Mouse (Mus musculus) brain, embryonic 18.5 days (tissue): ENCODE measurements around the gene Pwp2.
"Not testable (repeated sequence)": the region's sequence is repeated elsewhere in the genome, so short reads cannot be mapped to it uniquely, and the experiment has no call there.

ENCODE experiments used
- DNase-seq: peaks from one replicate; pipeline ENCODE4 v3.0.0-alpha.2; 2012; ENCODE audit warnings: low read depth, low spot score

Pwp2 gene

DNA sequence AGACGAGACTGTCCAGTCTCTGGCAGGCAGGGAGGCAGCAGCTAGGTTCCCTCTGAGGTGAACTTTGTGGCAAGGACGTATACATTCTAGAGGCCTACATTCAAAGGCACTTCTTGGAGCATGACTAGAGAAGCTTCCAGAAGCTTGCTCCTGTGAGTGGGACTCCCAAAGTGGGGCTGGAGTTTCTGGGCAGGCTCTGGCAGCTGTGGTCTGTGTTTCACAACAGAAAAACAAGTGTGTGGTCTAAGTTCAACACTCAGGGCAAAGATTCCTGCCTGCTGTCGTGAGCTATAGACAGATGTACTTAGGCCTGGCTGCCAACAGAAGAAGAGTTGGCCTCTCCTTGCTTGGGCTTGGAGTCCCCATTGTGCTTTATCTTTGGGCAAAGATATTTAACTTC lies 44.1 kb downstream of the Pwp2 start:
- no peak for DNase-seq

- no peak for DNase-seq
Measured at GRCm38 (mm10) chr10:78140251-78140600, 44.7 kb downstream of the Pwp2 start.

- DNase-seq: no peak
Measured at GRCm38 (mm10) chr10:78139572-78140250, 45.2 kb downstream of the Pwp2 start.

- no peak for DNase-seq
Measured at GRCm38 (mm10) chr10:78138812-78139523, 46.0 kb downstream of the Pwp2 start.

DNA sequence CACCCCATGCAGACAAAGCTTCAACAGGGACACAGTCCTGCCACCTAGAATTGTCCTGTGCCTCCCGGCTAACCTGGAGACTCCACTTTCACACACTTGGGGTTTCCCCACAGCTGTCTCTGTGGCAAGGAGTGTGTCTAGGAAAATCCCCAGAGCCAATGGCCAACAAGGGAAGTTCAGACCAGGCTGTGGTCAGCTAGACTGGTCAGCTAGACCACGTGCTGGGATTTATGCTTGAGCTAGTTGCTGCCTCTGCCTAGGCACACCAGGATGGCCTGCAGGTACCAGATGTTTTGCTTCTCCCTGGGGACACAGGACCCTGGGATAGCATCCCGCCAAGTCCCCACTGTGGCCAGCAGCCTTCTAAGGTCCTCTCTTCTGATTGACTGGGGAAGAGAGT lies 47.8 kb downstream of the Pwp2 start:
- DNase-seq: no peak

GRCm38 (mm10) chr10:78135947-78136346 lies 49.0 kb downstream of the Pwp2 start:
- DNase-seq: no peak

DNA sequence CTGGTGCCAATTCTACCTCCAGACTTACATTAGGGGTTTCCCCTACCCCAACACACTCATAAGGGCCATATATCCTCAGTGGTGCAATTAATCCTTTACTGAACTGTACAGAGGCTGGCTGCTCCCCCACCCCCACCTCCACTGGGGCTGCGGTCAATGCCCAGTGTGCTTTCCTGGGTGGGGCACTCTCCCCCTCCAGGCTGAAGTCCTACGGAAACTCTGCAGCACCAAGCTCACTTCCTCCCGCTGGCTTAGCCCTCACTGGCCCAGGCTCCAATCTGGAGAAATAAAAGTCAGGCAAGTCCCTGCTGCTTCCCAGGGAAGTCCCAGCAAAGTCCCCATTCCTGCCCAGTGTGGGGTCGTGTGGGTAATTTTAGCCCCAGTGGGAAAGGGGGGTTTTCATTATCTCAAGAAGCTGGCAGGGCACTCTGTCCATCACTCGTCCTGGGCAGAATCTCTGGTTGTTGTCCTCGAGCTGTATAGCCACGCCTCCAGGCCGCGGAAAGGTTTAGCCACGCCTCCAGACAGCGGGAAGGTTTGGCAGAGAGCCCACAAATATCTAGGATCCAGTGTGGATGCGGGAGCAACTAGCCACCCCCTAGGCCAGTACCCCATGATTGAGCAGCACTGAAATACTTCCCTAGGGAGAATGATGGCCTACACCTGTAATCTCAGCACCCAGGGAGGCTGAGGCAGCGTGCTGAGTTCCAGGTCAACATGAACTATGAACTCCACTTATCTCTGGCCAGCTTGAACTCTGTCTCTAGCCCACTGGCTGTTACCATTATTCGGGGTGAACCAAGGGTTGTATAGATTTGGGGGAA lies 49.8 kb downstream of the Pwp2 start:
- no peak for DNase-seq

- DNase-seq: no peak
Measured at GRCm38 (mm10) chr10:78134400-78134799, 50.5 kb downstream of the Pwp2 start.

DNA sequence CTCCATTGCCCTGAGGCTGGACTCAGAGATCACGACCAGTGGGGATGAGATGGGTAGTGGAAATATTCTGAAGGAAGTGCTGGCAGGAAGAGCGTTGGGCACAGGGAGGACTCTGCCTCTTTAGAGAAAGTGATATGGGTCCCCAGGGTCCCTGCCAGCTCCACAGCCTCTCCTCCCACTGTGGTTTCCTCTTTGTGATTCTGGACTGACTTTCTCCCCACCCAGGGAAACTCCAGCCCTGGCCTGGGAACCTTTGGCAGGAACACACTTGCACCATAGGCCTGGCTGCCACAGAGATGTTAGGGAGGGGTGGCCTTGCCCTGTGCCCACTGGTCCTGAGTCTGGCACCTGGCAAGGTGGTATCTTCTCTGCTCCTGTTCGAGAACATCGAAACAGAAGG lies 55.0 kb downstream of the Pwp2 start:
- no peak for DNase-seq

DNA sequence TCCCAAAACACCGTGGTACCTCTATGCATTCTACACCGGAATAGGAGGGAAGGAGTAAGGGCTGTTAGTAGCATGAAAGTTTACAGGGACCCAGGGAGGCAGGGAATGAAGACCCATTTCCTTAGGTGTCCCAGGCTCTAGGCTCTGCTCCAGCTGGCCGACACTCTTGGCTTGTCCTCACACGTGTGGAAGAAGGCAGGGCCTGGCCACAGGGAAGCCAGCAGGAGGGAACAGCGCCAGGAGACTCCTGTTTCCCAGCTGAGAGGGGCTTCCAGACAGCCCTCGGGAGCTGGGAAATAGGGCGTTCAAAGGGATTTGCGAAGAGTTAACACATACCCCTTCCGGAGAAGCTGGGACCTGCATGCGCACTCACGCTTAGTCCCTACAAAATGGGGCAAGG lies 55.5 kb downstream of the Pwp2 start:
- no peak for DNase-seq

DNA sequence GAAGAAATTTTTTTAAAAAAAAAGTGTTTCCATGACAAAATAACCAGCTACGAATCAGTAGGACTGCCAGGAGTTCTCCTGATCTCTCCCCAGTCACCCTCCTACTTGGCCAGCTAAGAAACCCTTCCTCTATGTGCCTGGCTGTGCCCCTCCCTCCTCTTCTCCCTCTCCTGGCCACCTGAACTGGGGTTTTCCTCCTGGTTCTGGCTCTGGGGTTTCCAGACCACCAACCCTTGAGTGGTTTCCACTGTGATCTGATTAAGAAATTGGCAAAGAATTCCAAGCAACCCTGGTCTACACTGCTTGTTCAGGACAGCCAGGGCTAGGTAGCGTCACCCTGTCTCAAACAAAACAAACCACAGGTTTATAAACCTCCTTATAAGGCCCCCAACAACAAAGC lies 56.3 kb downstream of the Pwp2 start:
- no peak for DNase-seq

- DNase-seq: no peak
Measured at GRCm38 (mm10) chr10:78127931-78128330, 57.0 kb downstream of the Pwp2 start.

DNA sequence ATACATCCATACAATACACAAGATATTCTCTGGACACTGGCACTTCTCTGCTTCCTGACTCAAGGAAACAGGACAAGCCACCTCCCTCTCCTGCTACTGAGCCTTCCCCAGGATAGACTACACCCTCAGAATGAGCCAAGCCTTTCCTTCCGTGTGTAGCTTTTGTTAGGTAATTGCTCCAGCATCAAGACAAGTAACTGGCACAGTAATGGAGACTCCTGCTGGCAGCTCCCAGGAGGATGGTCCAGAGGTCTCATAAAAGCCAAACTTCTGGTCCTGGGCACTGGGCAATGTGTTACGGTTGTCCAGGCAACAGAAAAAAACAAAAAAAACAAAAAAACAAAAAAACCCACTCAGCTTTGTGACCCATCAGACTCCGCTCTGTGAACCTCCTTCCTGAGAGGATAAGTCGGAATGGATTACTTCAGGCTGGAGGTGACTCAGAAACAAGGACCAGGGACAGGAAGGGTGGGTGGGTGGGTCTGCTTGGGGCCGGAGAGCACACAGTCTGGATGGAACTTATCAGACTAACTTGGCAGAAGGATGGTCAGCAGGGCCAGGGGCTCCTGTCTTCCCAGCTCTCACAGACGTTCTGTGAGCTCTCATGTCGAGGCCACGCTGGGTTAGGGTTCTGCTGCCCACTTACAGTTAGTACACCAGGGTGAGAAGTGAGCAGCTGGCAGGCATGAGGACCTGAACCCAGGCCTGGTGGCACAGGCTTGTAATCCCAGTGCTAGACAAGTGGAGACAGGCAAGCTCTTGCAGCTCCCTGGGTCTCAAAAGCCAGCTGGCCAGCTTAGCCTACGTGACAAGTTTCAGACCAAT lies 57.7 kb downstream of the Pwp2 start:
- DNase-seq: no peak

- no peak for DNase-seq
Measured at GRCm38 (mm10) chr10:78126311-78126710, 58.6 kb downstream of the Pwp2 start.

GRCm38 (mm10) chr10:78125061-78125460 lies 59.9 kb downstream of the Pwp2 start:
- not testable (repeated sequence) for DNase-seq

DNA sequence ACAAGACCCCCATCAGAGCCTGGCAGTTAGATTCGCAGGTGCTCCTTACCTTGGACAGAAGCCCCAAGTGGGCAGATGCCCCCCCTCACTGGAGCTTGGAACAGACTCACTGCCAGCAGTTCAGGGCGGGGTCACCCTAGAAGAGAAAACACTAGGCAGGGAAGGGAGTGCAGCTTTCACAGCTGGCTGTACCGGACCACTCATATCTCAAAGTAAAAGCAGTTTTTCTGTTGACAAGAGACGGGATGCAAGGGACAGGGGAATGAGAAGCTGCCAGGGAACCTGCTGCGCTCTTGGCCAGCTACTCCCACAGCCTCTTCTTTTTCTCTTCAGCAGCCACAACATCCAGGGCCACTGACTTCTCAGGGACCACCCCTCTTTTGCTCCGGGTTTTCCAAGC lies 60.8 kb downstream of the Pwp2 start:
- not testable (repeated sequence) for DNase-seq
